Mouse (Mus musculus): ENCODE results near the gene Pou3f3. TPM values are rescaled to one million over a fixed set of nuclear protein-coding genes. Genes with fewer than 3 reads are reported as not detected.

The Pou3f3 gene
- polyA plus RNA-seq, 1 experiment from 2014 or later, result 8.4 TPM

DNA sequence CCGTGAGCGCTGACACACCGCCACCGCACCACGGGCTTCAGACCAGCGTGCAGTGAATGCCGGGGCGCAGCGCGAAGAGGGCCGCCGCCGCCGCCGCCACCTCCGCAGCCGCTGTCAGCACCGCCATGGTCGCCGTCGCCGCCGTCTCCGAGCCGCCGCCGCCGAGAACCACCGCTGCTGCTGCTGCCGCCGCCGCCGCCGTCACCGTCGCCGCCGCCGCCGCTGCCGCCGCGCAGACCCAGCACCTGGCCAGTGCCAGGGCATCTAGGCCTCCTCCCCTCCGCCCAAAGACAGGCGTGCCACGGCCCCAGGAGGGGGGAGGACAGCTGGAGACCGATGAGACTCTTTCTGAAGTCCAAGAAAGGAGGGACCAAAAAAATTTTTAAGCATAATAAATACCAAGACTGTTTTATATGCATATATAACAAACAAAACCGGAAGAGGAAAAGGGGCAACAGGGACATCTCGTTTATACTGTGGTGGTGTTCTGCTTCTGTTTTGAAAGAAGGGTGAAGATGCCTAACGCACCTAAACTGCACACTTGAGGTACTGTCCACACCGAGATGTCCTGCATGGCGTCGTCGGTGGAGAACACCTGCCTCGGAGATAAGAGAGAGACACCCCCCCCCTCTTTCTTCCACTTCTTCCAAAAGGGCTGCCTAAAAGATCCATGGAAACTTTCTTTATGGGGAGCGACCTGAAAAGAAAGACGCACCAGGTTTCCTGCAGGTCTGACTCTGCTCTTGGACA, 3.2 kb downstream of the Pou3f3 start:
- Histone ChIP-seq H3K9me3 (ENCODE audit: control insufficient read depth, low read length) (no peaks in the 10 kb centered on the region), H3K9ac (ENCODE audit: low read depth, low read length) (peak overlapping the region; percentile 74), H3K27me3 (replicated peaks; ENCODE audit: control insufficient read depth, insufficient read depth, low read length) (no peaks in the 10 kb centered on the region), H3K4me1 (ENCODE audit: control insufficient read depth, insufficient read depth, low read depth, low read length) (peaks cover 3% of the 10 kb centered on the region), H3K4me3 (ENCODE audit: low read length) (peak overlapping the region; percentile 54), H3K4me2 (ENCODE audit: low read length) (peak overlapping the region; percentile 71), H3K36me3 (ENCODE audit: control insufficient read depth, insufficient read depth, low read length) (no peaks in the 10 kb centered on the region), H3K27ac (ENCODE audit: low read depth, low read length) (peak overlapping the region; percentile 92)
- no peak for ATAC-seq
- under 1% methylated on average over 50 of the region's 57 CpGs for WGBS

DNA sequence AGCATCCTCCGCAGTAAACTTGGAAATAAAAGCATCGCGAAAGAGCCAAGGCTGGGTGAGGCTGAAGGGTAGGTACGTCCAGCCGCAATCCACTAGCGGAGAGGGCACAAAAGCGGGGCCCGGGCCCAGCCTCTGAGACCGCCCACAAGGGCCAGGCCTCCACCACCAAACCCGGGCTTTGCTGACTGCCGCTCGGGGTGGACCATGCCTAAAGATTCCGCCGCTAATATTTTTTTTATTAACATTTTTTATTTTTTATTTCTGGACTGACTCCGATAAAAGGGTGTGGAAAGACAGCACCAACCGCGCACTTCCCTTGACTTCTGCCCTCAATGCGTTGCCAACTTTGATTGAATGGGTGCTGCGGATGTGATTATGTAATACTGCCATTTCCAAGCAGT, 3.9 kb downstream of the Pou3f3 start:
- H3K27ac ChIP-seq (ENCODE audit: low read depth, low read length), result peak overlapping the region; percentile 92
- 2% methylated on average over 19 of the region's 19 CpGs for WGBS
- H3K9me3 ChIP-seq (ENCODE audit: control insufficient read depth, low read length), result no peaks in the 10 kb centered on the region
- peak overlapping the region; percentile 74 for H3K9ac ChIP-seq (ENCODE audit: low read depth, low read length)
- H3K4me2 ChIP-seq (ENCODE audit: low read length), result peak overlapping the region; percentile 71
- H3K27me3 ChIP-seq (replicated peaks; ENCODE audit: control insufficient read depth, insufficient read depth, low read length), result no peaks in the 10 kb centered on the region
- H3K4me3 ChIP-seq (ENCODE audit: low read length), result peak overlapping the region; percentile 54
- no peak for ATAC-seq
- H3K36me3 ChIP-seq (ENCODE audit: control insufficient read depth, insufficient read depth, low read length), result no peaks in the 10 kb centered on the region
- peaks cover 8% of the 10 kb centered on the region for H3K4me1 ChIP-seq (ENCODE audit: control insufficient read depth, insufficient read depth, low read depth, low read length)

DNA sequence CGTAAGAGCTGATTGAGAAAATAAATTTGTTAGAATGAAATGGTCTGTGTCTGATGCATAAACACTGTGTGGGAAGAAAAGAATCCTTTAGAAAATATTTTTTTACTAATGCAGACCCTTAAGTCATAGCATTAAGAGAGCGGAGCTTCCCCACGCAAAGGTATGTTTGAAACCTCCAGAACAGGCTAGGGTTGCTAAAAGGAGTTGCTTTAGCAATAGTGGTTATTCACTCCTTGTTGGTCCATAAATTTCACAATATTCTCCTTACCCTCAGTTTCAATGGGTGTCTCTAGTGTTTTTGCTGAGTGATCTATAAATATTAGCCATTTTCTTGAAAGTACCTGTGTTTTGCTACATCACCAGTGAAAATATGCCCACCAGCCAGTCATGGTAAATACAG, 4.6 kb downstream of the Pou3f3 start:
- Histone ChIP-seq H3K4me2 (ENCODE audit: low read length) (peak overlapping the region; percentile 53), H3K27me3 (replicated peaks; ENCODE audit: control insufficient read depth, insufficient read depth, low read length) (no peaks in the 10 kb centered on the region), H3K36me3 (ENCODE audit: control insufficient read depth, insufficient read depth, low read length) (no peaks in the 10 kb centered on the region), H3K9me3 (ENCODE audit: control insufficient read depth, low read length) (no peaks in the 10 kb centered on the region), H3K27ac (ENCODE audit: low read depth, low read length) (no peak overlapping the region), H3K4me1 (ENCODE audit: control insufficient read depth, insufficient read depth, low read depth, low read length) (peaks cover 13% of the 10 kb centered on the region), H3K4me3 (ENCODE audit: low read length) (peak overlapping the region; percentile 54), H3K9ac (ENCODE audit: low read depth, low read length) (peak overlapping the region; percentile 31; the same call in 1 of the 2 replicates)
- 30% methylated on average over 3 of the region's 3 CpGs for WGBS
- ATAC-seq, result no peak

DNA sequence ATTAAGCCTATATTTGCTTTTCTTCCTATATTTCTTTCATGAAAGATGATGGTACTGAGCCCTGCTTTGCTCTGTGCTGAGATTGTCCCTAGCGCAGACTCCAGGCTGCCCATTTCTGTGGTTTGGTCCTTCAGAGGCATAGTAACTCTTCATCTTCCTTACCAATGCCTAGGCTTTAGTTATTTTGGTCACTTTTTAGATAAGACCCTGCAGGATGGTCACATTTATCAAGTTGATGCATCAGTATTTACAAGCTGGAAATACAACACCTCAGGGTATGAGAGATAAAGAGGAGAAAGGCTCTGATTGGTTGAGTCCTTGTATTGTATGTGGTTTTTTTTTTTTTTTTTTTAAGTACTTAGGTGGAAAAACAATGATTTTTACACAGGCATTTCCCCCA, 5.2 kb downstream of the Pou3f3 start:
- Histone ChIP-seq H3K4me2 (ENCODE audit: low read length) (peak overlapping the region; percentile 53), H3K27ac (ENCODE audit: low read depth, low read length) (no peak overlapping the region), H3K9me3 (ENCODE audit: control insufficient read depth, low read length) (no peaks in the 10 kb centered on the region), H3K9ac (ENCODE audit: low read depth, low read length) (peak overlapping the region; percentile 45; the same call in 1 of the 2 replicates), H3K36me3 (ENCODE audit: control insufficient read depth, insufficient read depth, low read length) (no peaks in the 10 kb centered on the region), H3K4me1 (ENCODE audit: control insufficient read depth, insufficient read depth, low read depth, low read length) (peaks cover 18% of the 10 kb centered on the region), H3K27me3 (replicated peaks; ENCODE audit: control insufficient read depth, insufficient read depth, low read length) (no peaks in the 10 kb centered on the region), H3K4me3 (ENCODE audit: low read length) (peak overlapping the region; percentile 54)
- 25% methylated on average over 1 of the region's 1 CpGs for WGBS
- no peak for ATAC-seq

- Histone ChIP-seq H3K4me1 (ENCODE audit: control insufficient read depth, insufficient read depth, low read depth, low read length) (peaks cover 18% of the 10 kb centered on the region), H3K9me3 (ENCODE audit: control insufficient read depth, low read length) (no peaks in the 10 kb centered on the region), H3K36me3 (ENCODE audit: control insufficient read depth, insufficient read depth, low read length) (no peaks in the 10 kb centered on the region), H3K27me3 (replicated peaks; ENCODE audit: control insufficient read depth, insufficient read depth, low read length) (no peaks in the 10 kb centered on the region; the same call in 1 of the 2 replicates), H3K27ac (ENCODE audit: low read depth, low read length) (no peak overlapping the region), H3K4me3 (ENCODE audit: low read length) (peak overlapping the region; percentile 54), H3K9ac (ENCODE audit: low read depth, low read length) (peak overlapping the region; percentile 47), H3K4me2 (ENCODE audit: low read length) (peak overlapping the region; percentile 53)
- WGBS, result 21% methylated on average over 5 of the region's 5 CpGs
- ATAC-seq, result no peak
Observed at GRCm38 (mm10) chr1:42701833-42702611, 6.5 kb downstream of the Pou3f3 start.

GRCm38 (mm10) chr1:42702984-42703383, 7.4 kb downstream of the Pou3f3 start:
- Histone ChIP-seq H3K27ac (ENCODE audit: low read depth, low read length) (no peak overlapping the region), H3K36me3 (ENCODE audit: control insufficient read depth, insufficient read depth, low read length) (no peaks in the 10 kb centered on the region), H3K4me3 (ENCODE audit: low read length) (peak overlapping the region; percentile 26), H3K9me3 (ENCODE audit: control insufficient read depth, low read length) (no peaks in the 10 kb centered on the region), H3K4me2 (ENCODE audit: low read length) (peak overlapping the region; percentile 55), H3K4me1 (ENCODE audit: control insufficient read depth, insufficient read depth, low read depth, low read length) (peaks cover 21% of the 10 kb centered on the region), H3K27me3 (replicated peaks; ENCODE audit: control insufficient read depth, insufficient read depth, low read length) (no peaks in the 10 kb centered on the region; the same call in 1 of the 2 replicates), H3K9ac (ENCODE audit: low read depth, low read length) (peak overlapping the region; percentile 41)
- ATAC-seq, result no peak
- WGBS, result 7% methylated on average over 9 of the region's 9 CpGs

GRCm38 (mm10) chr1:42703424-42703823, 7.9 kb downstream of the Pou3f3 start:
- Histone ChIP-seq H3K4me3 (ENCODE audit: low read length) (peak overlapping the region; percentile 26), H3K4me2 (ENCODE audit: low read length) (peak overlapping the region; percentile 55), H3K9me3 (ENCODE audit: control insufficient read depth, low read length) (no peaks in the 10 kb centered on the region), H3K36me3 (ENCODE audit: control insufficient read depth, insufficient read depth, low read length) (no peaks in the 10 kb centered on the region), H3K4me1 (ENCODE audit: control insufficient read depth, insufficient read depth, low read depth, low read length) (peaks cover 21% of the 10 kb centered on the region), H3K27ac (ENCODE audit: low read depth, low read length) (peak overlapping the region; percentile 67), H3K27me3 (replicated peaks; ENCODE audit: control insufficient read depth, insufficient read depth, low read length) (no peaks in the 10 kb centered on the region; the same call in 1 of the 2 replicates), H3K9ac (ENCODE audit: low read depth, low read length) (peak overlapping the region; percentile 41)
- WGBS, result 9% methylated on average over 7 of the region's 7 CpGs
- ATAC-seq, result peak; percentile 17

GRCm38 (mm10) chr1:42703851-42704613, 8.5 kb downstream of the Pou3f3 start:
- peak; percentile 85 for ATAC-seq
- H3K4me1 ChIP-seq (ENCODE audit: control insufficient read depth, insufficient read depth, low read depth, low read length), result peaks cover 25% of the 10 kb centered on the region
- 3% methylated on average over 26 of the region's 26 CpGs for WGBS

More at GRCm38 (mm10) chr1:42703851-42704613, 8.5 kb downstream of the Pou3f3 start:
- H3K36me3 ChIP-seq (ENCODE audit: control insufficient read depth, insufficient read depth, low read length), result no peaks in the 10 kb centered on the region
- H3K4me2 ChIP-seq (ENCODE audit: low read length), result peak overlapping the region; percentile 55
- no peaks in the 10 kb centered on the region; the same call in none of the 2 replicates for H3K27me3 ChIP-seq (replicated peaks; ENCODE audit: control insufficient read depth, insufficient read depth, low read length)
- H3K9me3 ChIP-seq (ENCODE audit: control insufficient read depth, low read length), result no peaks in the 10 kb centered on the region
- peak overlapping the region; percentile 26 for H3K4me3 ChIP-seq (ENCODE audit: low read length)
- H3K27ac ChIP-seq (ENCODE audit: low read depth, low read length), result peak overlapping the region; percentile 67
- peak overlapping the region; percentile 48 for H3K9ac ChIP-seq (ENCODE audit: low read depth, low read length)
